Mouse (Mus musculus): ENCODE data around the gene Pan3. TPM values are rescaled to one million over a fixed set of nuclear protein-coding genes. Genes with fewer than 3 reads are reported as not detected.

Gene Pan3
- total and polyA plus RNA-seq, 3 experiments = 60.6 to 61.5 TPM; not detected in 1

DNA sequence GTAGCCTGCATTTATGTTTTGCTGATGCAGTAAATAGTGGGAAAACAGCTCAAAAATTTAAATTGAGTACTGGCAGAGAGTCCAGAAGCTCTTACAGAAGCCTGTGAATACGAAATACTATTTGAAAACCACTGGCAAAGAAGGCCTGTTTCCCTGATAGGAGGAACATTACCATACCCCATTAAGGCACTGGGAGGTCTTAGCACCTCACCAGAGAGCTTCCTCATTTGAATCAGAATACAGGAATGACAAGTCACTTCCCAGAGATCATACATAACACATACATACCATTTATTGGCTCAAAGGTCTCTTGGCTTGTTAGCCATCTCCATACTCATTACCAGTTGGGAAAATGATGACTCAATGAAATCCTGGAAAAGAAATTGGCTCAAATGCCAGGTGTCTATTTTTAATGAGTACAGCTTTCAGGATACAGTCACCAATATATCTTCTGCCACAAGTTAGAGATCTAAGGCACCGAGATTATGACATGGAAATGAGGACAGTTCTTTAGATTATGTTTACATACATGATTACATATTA lies 71.6 kb downstream of the Pan3 start:
- Histone ChIP-seq H3K9ac (ENCODE audit: control insufficient read depth, low read depth, low read length, poor library complexity, severe bottlenecking) (no peak overlapping the region), H3K79me2 (ENCODE audit: control insufficient read depth, insufficient read depth, low read length, poor library complexity) (peaks cover 9% of the 10 kb centered on the region), H3K4me3 (ENCODE audit: control insufficient read depth in 1 of 2, insufficient read depth in 1 of 2, low read depth in 2 of 2, low read length in 2 of 2) (no peak overlapping the region), H3K27me3 (ENCODE audit: control insufficient read depth in 1 of 2, insufficient read depth in 2 of 2, low read length in 2 of 2) (no peaks in the 10 kb centered on the region), H3K9me3 (replicated peaks; ENCODE audit: insufficient read depth, low read length) (no peaks in the 10 kb centered on the region), H3K4me1 (ENCODE audit: control insufficient read depth in 1 of 2, insufficient read depth in 2 of 2, low read length in 2 of 2) (peaks cover 0 to 8% of the 10 kb centered on the region in 2 experiments; a peak in 3 of 4 replicates), H3K36me3 (ENCODE audit: control insufficient read depth in 1 of 2, insufficient read depth in 2 of 2, low read length in 2 of 2) (peaks cover 13 to 45% of the 10 kb centered on the region in 2 experiments), H3K27ac (ENCODE audit: control insufficient read depth, low read depth, low read length) (no peak overlapping the region)
- DNase-seq (ENCODE audit: low read depth, low spot score) = peak; percentile 47
- no peak for TF ChIP-seq MYC (IDR thresholded peaks at IDR 0.05; ENCODE audit: low read depth, low read length)
- 0 out of 2 replicates have a peak, but pooled peaks have one; percentile 18 for TF ChIP-seq MAFK (IDR thresholded peaks at IDR 0.05; ENCODE audit: borderline replicate concordance, low read depth, low read length)

DNA sequence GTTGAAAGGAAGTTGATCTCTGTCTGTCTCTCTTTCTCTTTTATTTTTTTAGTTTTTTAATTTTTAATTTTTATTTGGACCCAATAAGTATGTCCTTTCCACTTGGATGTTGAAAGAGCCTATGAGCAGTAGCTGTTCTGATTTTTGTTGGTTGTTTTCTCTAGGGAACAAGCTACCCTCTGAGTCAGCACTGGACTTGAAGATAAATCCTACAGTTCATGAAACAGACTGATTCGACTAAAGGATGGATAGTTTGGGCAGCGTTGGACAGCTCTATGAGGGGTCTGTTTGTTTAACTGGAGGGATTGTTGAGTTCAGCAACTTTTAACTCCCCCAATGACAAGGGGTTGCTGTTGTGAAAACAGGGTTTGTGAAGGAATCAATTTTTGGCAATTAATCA lies 73.0 kb downstream of the Pan3 start:
- TF ChIP-seq RAD21 (IDR thresholded peaks at IDR 0.05; ENCODE audit: low read depth, low read length) (no peak), ZC3H11A (IDR thresholded peaks at IDR 0.05; ENCODE audit: low read depth, low read length) (no peak), USF2 (IDR thresholded peaks at IDR 0.05; ENCODE audit: borderline replicate concordance in 1 of 2, insufficient read depth in 1 of 2, low read depth in 1 of 2, low read length in 2 of 2) (no peak), TCF12 (IDR thresholded peaks at IDR 0.05; ENCODE audit: low read depth, low read length) (no peak), UBTF (IDR thresholded peaks at IDR 0.05; ENCODE audit: borderline replicate concordance, insufficient read depth, low read depth, low read length) (no peak), MYC (IDR thresholded peaks at IDR 0.05; ENCODE audit: low read depth, low read length) (no peak), CHD2 (IDR thresholded peaks at IDR 0.05; ENCODE audit: low read length) (no peak)

DNA sequence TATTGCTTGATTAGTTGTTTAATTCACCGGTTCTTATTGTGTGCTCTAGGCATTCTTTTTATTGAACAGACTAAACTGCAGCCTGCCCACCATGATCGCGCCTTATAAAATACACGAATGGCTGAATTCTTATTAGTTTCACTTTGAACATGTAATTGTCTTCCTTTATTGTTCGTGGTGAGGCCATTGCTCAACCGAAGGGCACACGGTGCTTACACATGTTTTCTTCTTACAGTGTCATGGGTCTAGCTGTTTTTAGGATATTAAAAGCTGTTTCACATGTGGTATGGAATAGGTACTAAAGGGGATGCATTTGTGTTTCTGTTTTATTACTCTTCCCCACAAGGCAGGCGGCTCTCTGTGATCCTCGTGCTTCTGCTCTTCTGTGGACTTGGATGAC lies 81.4 kb downstream of the Pan3 start:
- H3K79me2 ChIP-seq (ENCODE audit: control insufficient read depth, insufficient read depth, low read length, poor library complexity) = peaks cover 8% of the 10 kb centered on the region; the same call in 1 of the 2 replicates
- H3K9ac ChIP-seq (ENCODE audit: control insufficient read depth, low read depth, low read length, poor library complexity, severe bottlenecking) = no peak overlapping the region
- H3K27ac ChIP-seq (ENCODE audit: control insufficient read depth, low read depth, low read length) = no peak overlapping the region
- H3K9me3 ChIP-seq (replicated peaks; ENCODE audit: insufficient read depth, low read length) = no peaks in the 10 kb centered on the region
- no peaks in the 10 kb centered on the region for H3K27me3 ChIP-seq (ENCODE audit: control insufficient read depth in 1 of 2, insufficient read depth in 2 of 2, low read length in 2 of 2)
- no peak overlapping the region for H3K4me3 ChIP-seq (ENCODE audit: control insufficient read depth in 1 of 2, insufficient read depth in 1 of 2, low read depth in 2 of 2, low read length in 2 of 2)
- TF ChIP-seq MYB (IDR thresholded peaks at IDR 0.05; ENCODE audit: low read depth, low read length) (no peak), ZNF384 (IDR thresholded peaks at IDR 0.05; ENCODE audit: low read depth, low read length) (no peak), JUND (IDR thresholded peaks at IDR 0.05; ENCODE audit: low read depth, low read length) (no peak), MEF2A (IDR thresholded peaks at IDR 0.05; ENCODE audit: extremely low read depth, insufficient replicate concordance, low read depth, low read length, poor library complexity, severe bottlenecking) (no peak), BHLHE40 (IDR thresholded peaks at IDR 0.05; ENCODE audit: borderline replicate concordance, low read depth, low read length) (no peak), SIN3A (IDR thresholded peaks at IDR 0.05; ENCODE audit: low read length) (no peak), RCOR1 (IDR thresholded peaks at IDR 0.05; ENCODE audit: low read depth, low read length) (no peak), MAZ (IDR thresholded peaks at IDR 0.05; ENCODE audit: low read depth, low read length) (no peak), TBP (IDR thresholded peaks at IDR 0.05; ENCODE audit: low read depth, low read length) (no peak)
- no peak for DNase-seq (ENCODE audit: low read depth, low spot score)
- H3K4me1 ChIP-seq (ENCODE audit: control insufficient read depth in 1 of 2, insufficient read depth in 2 of 2, low read length in 2 of 2) = peaks cover 2 to 4% of the 10 kb centered on the region in 2 experiments; a peak in 3 of 4 replicates
- peaks cover 7 to 47% of the 10 kb centered on the region in 2 experiments; a peak in 3 of 4 replicates for H3K36me3 ChIP-seq (ENCODE audit: control insufficient read depth in 1 of 2, insufficient read depth in 2 of 2, low read length in 2 of 2)

More for the DNA sequence above, 73.0 kb downstream of the Pan3 start:
- H3K27me3 ChIP-seq (ENCODE audit: control insufficient read depth in 1 of 2, insufficient read depth in 2 of 2, low read length in 2 of 2) = no peaks in the 10 kb centered on the region
- H3K79me2 ChIP-seq (ENCODE audit: control insufficient read depth, insufficient read depth, low read length, poor library complexity) = peaks cover 7% of the 10 kb centered on the region
- no peak for DNase-seq (ENCODE audit: low read depth, low spot score)
- no peak overlapping the region for H3K9ac ChIP-seq (ENCODE audit: control insufficient read depth, low read depth, low read length, poor library complexity, severe bottlenecking)
- H3K27ac ChIP-seq (ENCODE audit: control insufficient read depth, low read depth, low read length) = no peak overlapping the region
- H3K4me3 ChIP-seq (ENCODE audit: control insufficient read depth in 1 of 2, insufficient read depth in 1 of 2, low read depth in 2 of 2, low read length in 2 of 2) = no peak overlapping the region
- peaks cover 2 to 5% of the 10 kb centered on the region in 2 experiments; a peak in 3 of 4 replicates for H3K4me1 ChIP-seq (ENCODE audit: control insufficient read depth in 1 of 2, insufficient read depth in 2 of 2, low read length in 2 of 2)
- peaks cover 14 to 43% of the 10 kb centered on the region in 2 experiments for H3K36me3 ChIP-seq (ENCODE audit: control insufficient read depth in 1 of 2, insufficient read depth in 2 of 2, low read length in 2 of 2)
- no peaks in the 10 kb centered on the region for H3K9me3 ChIP-seq (replicated peaks; ENCODE audit: insufficient read depth, low read length)
